Mouse (Mus musculus): ENCODE data around the gene Zfp873. TPM values are rescaled to one million over a fixed set of nuclear protein-coding genes. Genes with fewer than 3 reads are reported as not detected.

The Zfp873 gene
- polyA plus RNA-seq (2015; fragmentation: Nextera tagmentation; extraction: Ambion mirVana) = 8.3 and 8.8 TPM in 2 replicates

DNA sequence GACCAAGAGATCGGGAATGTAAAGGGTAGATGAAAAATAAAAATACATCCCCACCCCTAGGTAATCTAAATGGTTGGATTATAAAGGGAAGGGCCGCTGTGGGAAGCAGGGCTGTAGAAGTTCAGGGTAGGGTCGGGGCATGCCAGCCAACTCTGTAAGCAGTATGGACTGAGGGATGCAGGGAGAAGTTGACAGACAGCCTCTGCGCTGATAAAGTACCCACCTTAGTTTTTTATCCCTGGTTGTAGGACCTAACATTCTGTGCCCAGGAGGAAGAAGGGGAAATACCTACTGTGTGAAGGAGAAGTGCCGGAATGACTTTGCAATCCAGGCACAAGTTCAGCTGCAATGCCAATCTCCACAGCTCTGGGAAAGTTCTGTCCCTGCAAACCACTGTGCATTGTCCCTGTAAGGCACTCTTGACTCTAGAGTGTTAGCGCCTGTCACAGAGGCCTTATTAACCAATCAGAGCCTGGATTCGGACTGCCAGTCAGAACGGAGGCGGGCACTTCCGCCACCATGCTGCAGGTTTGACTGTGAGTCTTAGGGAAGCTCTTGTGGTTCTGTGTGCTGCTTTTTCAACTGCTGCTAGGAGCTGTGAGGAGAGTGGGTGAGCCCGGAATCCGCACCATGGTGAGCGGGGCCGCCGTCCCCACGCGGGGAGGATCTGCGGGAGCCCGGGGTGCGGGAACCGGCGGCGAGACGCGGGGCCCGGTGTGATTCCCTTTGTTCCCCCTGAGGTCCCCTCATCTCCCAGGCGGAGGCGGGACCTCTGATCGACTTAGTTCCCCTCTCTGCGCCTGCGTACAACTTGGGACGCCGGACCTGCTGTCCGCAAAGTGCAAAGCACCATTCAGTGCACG lies at the start of gene Zfp873:
Gene Zfp873, plus strand, starts transcription at position 527 of the 863 bp plus-strand sequence.

DNA sequence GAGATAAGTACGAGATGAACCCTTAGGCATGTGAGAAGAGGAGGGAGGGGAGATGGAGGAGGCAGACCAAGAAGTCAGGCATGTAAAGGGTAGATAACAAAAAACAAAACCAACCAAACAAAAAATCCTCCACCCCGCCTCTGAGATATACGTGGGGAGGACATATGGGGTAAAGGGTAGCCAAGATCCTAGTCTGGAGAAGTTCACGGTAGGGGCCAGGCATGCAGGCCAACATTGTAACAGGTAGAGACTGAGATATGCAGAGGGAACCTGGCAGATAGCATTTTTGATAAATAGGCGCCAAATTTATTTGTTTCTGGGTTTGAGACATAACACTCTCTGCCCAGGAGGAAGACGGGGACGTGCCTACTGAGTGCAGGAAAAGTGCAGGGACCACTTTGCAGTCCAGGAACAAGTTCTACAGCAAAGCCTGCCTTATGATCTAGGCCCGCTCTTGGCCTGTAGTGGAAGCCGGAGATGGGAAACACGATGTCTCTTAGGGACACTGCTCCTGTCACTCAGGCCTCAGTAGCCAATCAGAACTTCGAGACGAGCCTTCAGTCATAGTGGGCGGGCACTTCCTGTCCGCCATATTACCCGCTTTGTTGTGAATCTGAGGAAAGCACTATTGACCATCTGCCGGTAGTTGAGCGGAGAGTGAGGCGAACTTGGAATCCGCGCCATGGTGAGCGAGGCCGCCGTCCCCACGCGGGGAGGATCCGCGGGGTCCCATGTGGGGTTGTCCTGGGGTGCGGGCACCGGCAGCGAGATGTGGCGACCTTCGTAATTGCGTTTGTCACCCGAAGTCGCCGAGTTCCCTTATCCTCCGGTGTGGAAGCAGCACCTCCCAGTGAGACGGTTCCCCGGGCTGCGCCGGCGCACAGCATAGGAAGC lies 35.1 kb downstream of the Zfp873 start, which contains the start of gene BC024063:
Gene BC024063, plus strand, starts transcription at position 626 of the 894 bp plus-strand sequence.

Other genes with a start within 250 kb of the Zfp873 start
- 3.6 and 3.9 TPM in 2 replicates for gene Gm4767, start 235.9 kb upstream of the Zfp873 start, polyA plus RNA-seq (2015; fragmentation: Nextera tagmentation; extraction: Ambion mirVana)
- 6.7 and 6.9 TPM in 2 replicates for gene Gm32687, start 184.2 kb upstream of the Zfp873 start, polyA plus RNA-seq (2015; fragmentation: Nextera tagmentation; extraction: Ambion mirVana)
- 3.3 and 4.1 TPM in 2 replicates for gene Zfp781, start 117.6 kb upstream of the Zfp873 start, polyA plus RNA-seq (2015; fragmentation: Nextera tagmentation; extraction: Ambion mirVana)
- gene BC024063, start 35.2 kb downstream of the Zfp873 start, polyA plus RNA-seq (2015; fragmentation: Nextera tagmentation; extraction: Ambion mirVana) = 4.0 TPM in 2 replicates
- 9.1 and 10.3 TPM in 2 replicates for gene AU041133, start 79.9 kb downstream of the Zfp873 start, polyA plus RNA-seq (2015; fragmentation: Nextera tagmentation; extraction: Ambion mirVana)
- gene Zfp938, start 193.2 kb downstream of the Zfp873 start, polyA plus RNA-seq (2015; fragmentation: Nextera tagmentation; extraction: Ambion mirVana) = 35.3 and 36.8 TPM in 2 replicates